Mouse (Mus musculus) hindbrain, embryonic 13.5 days (tissue): ENCODE results near the gene Men1. TPM values are rescaled to one million over a fixed set of nuclear protein-coding genes. Genes with fewer than 3 reads are reported as not detected.
A peak's percentile ranks its signal among the peaks of the same experiment; 100 is the strongest.

Source experiments
- ATAC-seq: fragments of 200-750 bp; cut with Nextera tagmentation; 2 replicates; pipeline ENCODE4 v1.8.0; 2017; ENCODE audit warnings: moderate TSS enrichment; ENCODE audit not compliant: low FRiP score
- H3K27ac ChIP-seq: fragments of 300-500 bp; sonication (generic); 2 replicates; pipeline ENCODE4 v1.5.1; 2015; ENCODE audit warnings: inconsistent platforms, mild to moderate bottlenecking, moderate library complexity
- H3K27me3 ChIP-seq: fragments of 300-500 bp; sonication (generic); 2 replicates; pipeline ENCODE4 v1.6.1; 2015; ENCODE audit warnings: mild to moderate bottlenecking, inconsistent platforms
- H3K36me3 ChIP-seq: fragments of 300-500 bp; sonication (generic); 2 replicates; pipeline ENCODE4 v1.6.1; 2015; ENCODE audit warnings: mild to moderate bottlenecking, inconsistent platforms
- H3K4me1 ChIP-seq: fragments of 300-500 bp; sonication (generic); replicated peaks from 2 replicates; pipeline ENCODE4 v1.6.1; 2015; ENCODE audit warnings: inconsistent platforms
- H3K4me2 ChIP-seq: fragments of 300-500 bp; sonication (generic); 2 replicates; pipeline ENCODE4 v1.6.1; 2015; ENCODE audit warnings: inconsistent platforms, mild to moderate bottlenecking, moderate library complexity
- H3K4me3 ChIP-seq: fragments of 300-500 bp; sonication (generic); 2 replicates; pipeline ENCODE4 v1.5.1; 2015; ENCODE audit warnings: mild to moderate bottlenecking, inconsistent platforms
- H3K9ac ChIP-seq: fragments of 300-500 bp; sonication (generic); 2 replicates; pipeline ENCODE4 v1.6.1; 2015; ENCODE audit warnings: mild to moderate bottlenecking, inconsistent platforms
- H3K9me3 ChIP-seq: fragments of 300-500 bp; sonication (generic); 2 replicates; pipeline ENCODE4 v1.6.1; 2016; ENCODE audit warnings: inconsistent platforms
- WGBS: fragments of 180-500 bp; shearing (Covaris S2); methylation state at CpG from one replicate; pipeline ENCODE4 v1.1.7; 2015; 5-methylcytosine and 5-hydroxymethylcytosine counted together
- polyA plus RNA-seq: library from polyadenylated mRNA; unstranded; fragments of >200 nt; fragmentation: Nextera tagmentation; extraction: Ambion mirVana; gene quantifications from 2 replicates; pipeline ENCODE4 v1.2.1, GENCODE M21; 2015

The Men1 gene
- polyA plus RNA-seq, 1 experiment from 2014 or later, result 73.8 TPM

DNA sequence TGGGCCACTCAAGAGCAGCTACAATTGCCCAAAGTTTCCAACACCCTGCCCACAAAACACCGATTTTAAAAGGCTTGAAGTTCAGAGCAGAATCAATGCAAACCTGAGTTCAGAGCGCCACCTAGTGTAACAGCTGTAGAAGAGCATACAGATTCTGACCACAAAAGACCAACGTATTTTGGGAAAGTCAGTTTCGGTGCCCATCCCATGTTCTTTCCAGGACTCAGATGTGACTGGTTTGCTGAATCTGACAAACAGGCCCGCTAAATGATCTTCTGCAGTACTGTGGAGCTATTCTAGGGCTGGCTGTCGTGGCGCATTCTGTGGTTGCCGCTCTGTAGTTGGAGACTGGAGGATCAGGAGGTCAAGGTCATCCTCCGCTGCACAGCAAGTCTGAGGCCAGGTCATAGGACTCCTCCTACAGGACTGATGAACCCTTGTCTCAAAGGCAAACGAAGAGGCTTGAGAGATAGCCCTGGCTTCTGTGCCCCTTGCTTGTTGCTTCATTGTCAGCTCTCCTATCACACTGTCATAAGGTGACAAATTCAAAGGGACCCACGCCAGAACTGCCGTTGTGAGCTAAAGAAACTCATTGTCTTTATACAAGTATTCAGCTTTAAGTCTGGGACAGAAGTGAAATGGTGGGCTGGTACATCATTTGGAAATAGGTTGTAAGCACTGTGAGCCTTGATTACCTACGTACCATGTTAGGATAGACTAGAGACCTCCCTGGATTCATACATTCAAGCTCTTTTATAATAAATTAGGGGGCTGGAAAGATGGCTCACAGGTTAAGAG lies 2.9 kb upstream of the Men1 start:
- 0 out of 2 replicates have a peak overlapping the region, but pooled peaks have one; percentile 19 for H3K9ac ChIP-seq
- no peak overlapping the region for H3K27ac ChIP-seq
- no peak overlapping the region; the same call in 1 of the 2 replicates for H3K4me3 ChIP-seq
- H3K9me3 ChIP-seq, result no peaks in the 10 kb centered on the region
- peak overlapping the region; percentile 30 for H3K4me2 ChIP-seq
- ATAC-seq, result no peak
- H3K27me3 ChIP-seq, result no peaks in the 10 kb centered on the region
- WGBS, result 22% methylated on average over 13 of the region's 13 CpGs
- peaks cover 3% of the 10 kb centered on the region for H3K36me3 ChIP-seq
- peaks cover 23% of the 10 kb centered on the region for H3K4me1 ChIP-seq

DNA sequence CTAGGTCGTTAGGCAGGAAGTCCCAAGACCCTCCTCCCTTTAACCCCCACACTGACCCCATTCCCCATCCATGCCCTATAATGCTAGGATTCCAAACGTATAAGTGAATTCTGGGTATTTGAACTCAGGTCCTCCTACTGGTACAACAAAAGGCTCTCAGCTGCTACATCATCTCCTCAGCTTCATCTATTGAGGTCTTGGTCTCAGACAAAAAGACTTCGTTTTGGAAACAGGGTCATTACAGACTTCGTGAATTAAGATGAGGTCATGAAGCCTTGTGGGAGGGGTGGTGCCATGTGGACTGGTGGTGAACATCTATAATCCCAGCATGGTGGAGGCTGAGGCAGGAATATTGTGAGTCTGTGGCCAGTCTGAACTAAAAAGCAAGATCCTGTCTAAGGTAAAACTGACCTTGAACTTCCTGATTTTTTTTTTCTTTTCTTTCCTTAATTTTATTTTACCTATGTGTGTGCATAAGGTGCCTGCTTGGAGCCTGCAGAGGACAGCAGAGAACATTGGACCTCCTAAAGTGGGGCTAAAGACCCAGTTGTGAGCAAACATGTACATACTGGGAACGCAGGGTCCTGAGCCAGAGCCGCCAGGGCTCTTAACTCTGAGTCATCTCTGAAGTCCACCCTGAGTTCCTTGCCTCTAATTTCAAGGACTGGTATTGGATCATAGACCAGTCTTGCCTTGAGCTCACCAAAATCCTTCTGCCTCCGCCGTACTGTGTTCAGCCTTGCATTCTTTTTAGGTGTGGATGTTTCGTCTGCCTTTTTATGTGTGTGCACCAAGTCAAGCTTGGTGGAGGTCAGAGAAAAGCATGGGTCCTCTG lies 801 bp upstream of the Men1 start:
- Histone ChIP-seq H3K27me3 (0 out of 2 replicates have a peak, but pooled peaks cover under 1% of the 10 kb centered on the region), H3K9me3 (no peaks in the 10 kb centered on the region), H3K36me3 (peaks cover 23% of the 10 kb centered on the region), H3K27ac (peak overlapping the region; percentile 72), H3K4me1 (peaks cover 31% of the 10 kb centered on the region), H3K4me2 (peak overlapping the region; percentile 97), H3K4me3 (peak overlapping the region; percentile 90), H3K9ac (no peak overlapping the region)
- 71% methylated on average over 9 of the region's 9 CpGs for WGBS
- ATAC-seq, result peak; percentile 3; the same call in 1 of the 2 replicates

DNA sequence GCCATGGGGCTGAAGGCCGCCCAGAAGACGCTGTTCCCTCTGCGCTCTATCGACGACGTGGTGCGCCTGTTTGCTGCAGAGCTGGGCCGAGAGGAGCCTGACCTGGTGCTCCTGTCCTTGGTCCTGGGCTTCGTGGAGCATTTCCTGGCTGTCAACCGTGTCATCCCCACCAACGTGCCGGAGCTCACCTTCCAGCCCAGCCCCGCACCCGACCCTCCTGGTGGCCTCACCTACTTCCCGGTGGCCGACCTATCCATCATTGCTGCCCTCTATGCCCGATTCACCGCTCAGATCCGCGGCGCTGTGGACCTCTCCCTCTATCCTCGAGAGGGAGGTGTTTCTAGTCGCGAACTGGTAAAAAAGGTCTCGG lies 664 bp downstream of the Men1 start:
- Histone ChIP-seq H3K9me3 (no peaks in the 10 kb centered on the region), H3K36me3 (peaks cover 38% of the 10 kb centered on the region), H3K27ac (peak overlapping the region; percentile 76), H3K4me2 (peak overlapping the region; percentile 97), H3K27me3 (peaks cover 13% of the 10 kb centered on the region; the same call in 1 of the 2 replicates), H3K9ac (peak overlapping the region; percentile 94), H3K4me1 (peaks cover 36% of the 10 kb centered on the region), H3K4me3 (peak overlapping the region; percentile 90)
- WGBS, result 0% methylated on average over 25 of the region's 25 CpGs
- ATAC-seq, result peak; percentile 3

DNA sequence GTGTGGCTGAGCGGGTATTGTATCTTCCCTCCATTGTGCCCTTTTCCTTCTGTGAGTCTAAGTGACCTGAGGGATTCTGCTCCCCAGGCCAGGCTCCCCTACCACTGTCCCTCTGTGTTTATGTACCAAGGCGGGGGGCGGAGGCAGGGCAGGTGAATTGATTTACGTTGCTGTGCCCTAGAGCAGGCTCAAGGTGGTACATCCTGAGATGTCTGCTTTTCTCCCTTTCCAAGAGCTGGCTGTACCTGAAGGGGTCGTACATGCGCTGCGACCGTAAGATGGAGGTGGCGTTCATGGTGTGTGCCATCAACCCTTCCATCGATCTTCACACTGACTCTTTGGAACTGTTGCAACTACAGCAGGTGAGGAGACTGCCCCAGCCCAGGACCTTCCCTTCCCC lies 2.1 kb downstream of the Men1 start:
- Histone ChIP-seq H3K36me3 (peaks cover 40% of the 10 kb centered on the region), H3K27me3 (peaks cover 13% of the 10 kb centered on the region; the same call in 1 of the 2 replicates), H3K27ac (no peak overlapping the region), H3K9me3 (no peaks in the 10 kb centered on the region), H3K4me2 (peak overlapping the region; percentile 97), H3K4me3 (peak overlapping the region; percentile 90), H3K4me1 (peaks cover 48% of the 10 kb centered on the region), H3K9ac (peak overlapping the region; percentile 94)
- ATAC-seq, result no peak
- 95% methylated on average over 10 of the region's 10 CpGs for WGBS

DNA sequence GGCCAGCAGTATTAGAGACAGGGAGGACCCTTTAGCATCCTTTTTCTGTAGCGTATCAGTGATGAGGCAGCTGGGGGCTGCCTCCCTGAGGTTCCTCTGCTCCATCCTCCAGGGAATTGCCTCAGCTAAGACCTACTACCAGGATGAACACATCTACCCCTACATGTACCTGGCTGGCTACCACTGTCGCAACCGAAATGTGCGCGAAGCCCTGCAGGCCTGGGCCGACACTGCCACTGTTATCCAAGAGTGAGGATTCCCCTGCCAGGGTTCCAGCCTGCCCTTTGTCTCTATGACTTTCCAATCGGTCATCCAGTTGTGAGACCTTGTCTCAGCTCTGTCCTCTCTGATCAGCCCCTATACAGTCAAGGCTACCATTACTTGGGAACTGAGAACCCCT lies 3.4 kb downstream of the Men1 start:
- no peak for ATAC-seq
- no peak overlapping the region for H3K4me3 ChIP-seq
- H3K9me3 ChIP-seq, result no peaks in the 10 kb centered on the region
- H3K9ac ChIP-seq, result no peak overlapping the region
- peaks cover 47% of the 10 kb centered on the region for H3K4me1 ChIP-seq
- peaks cover 49% of the 10 kb centered on the region for H3K36me3 ChIP-seq
- H3K27me3 ChIP-seq, result peaks cover 13% of the 10 kb centered on the region; the same call in 1 of the 2 replicates
- WGBS, result 97% methylated on average over 7 of the region's 7 CpGs
- no peak overlapping the region for H3K4me2 ChIP-seq
- no peak overlapping the region for H3K27ac ChIP-seq

DNA sequence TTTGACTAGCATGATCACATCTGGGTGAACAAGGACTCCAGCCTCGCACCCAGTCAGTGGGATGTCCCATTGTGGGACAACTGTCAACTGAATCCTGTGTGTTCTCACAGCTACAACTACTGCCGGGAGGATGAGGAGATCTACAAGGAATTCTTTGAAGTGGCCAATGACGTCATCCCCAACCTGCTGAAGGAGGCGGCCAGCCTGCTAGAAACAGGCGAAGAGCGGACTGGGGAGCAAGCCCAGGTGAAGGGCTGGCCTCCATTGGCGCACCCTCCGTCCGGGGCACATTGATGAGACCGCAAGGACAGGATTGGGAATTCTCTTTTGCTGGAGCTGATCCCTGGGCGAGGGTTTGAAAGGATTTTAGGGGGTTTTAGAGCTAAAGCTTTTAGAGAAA lies 3.9 kb downstream of the Men1 start:
- no peak overlapping the region for H3K9ac ChIP-seq
- H3K4me1 ChIP-seq, result peaks cover 47% of the 10 kb centered on the region
- H3K4me3 ChIP-seq, result no peak overlapping the region
- H3K4me2 ChIP-seq, result no peak overlapping the region
- no peak overlapping the region for H3K27ac ChIP-seq
- ATAC-seq, result no peak
- 92% methylated on average over 11 of the region's 11 CpGs for WGBS
- H3K9me3 ChIP-seq, result no peaks in the 10 kb centered on the region
- peaks cover 55% of the 10 kb centered on the region for H3K36me3 ChIP-seq
- peaks cover 13% of the 10 kb centered on the region; the same call in 1 of the 2 replicates for H3K27me3 ChIP-seq

GRCm38 (mm10) chr19:6339191-6339590 lies 4.4 kb downstream of the Men1 start:
- H3K27me3 ChIP-seq, result peaks cover 13% of the 10 kb centered on the region; the same call in 1 of the 2 replicates
- 98% methylated on average over 6 of the region's 6 CpGs for WGBS
- H3K4me1 ChIP-seq, result peaks cover 44% of the 10 kb centered on the region
- no peak overlapping the region for H3K4me3 ChIP-seq
- H3K36me3 ChIP-seq, result peaks cover 59% of the 10 kb centered on the region
- H3K4me2 ChIP-seq, result no peak overlapping the region
- no peak for ATAC-seq
- no peak overlapping the region for H3K27ac ChIP-seq
- H3K9ac ChIP-seq, result no peak overlapping the region
- H3K9me3 ChIP-seq, result no peaks in the 10 kb centered on the region

DNA sequence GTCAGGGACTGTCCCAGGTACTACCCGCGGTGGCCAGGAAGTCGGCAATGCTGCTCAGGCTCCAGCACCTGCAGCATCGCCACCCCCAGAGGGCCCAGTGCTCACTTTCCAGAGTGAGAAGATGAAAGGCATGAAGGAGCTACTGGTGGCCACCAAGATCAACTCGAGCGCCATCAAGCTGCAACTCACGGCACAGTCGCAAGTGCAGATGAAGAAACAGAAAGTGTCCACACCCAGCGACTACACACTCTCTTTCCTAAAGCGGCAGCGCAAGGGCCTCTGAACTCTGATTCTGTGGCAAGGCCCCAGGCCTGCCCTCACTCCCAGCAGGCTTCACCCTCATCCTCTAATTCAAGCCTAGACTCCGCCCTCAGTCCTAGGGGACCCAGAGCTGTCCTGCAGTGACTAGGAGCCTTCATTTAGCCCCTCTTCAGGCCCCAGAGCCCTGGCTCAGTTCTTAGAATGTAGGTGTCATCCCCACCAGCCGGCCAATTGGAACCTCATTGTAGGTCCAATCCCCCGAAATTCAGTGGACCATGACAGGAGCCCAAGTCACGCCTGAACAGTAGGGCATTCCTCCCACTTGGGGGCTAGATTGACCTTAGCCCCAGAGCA lies 5.2 kb downstream of the Men1 start:
- Histone ChIP-seq H3K27ac (no peak overlapping the region), H3K4me3 (0 out of 2 replicates have a peak overlapping the region, but pooled peaks have one; percentile 54), H3K4me2 (peak overlapping the region; percentile 78), H3K27me3 (peaks cover 13% of the 10 kb centered on the region; the same call in 1 of the 2 replicates), H3K4me1 (peaks cover 40% of the 10 kb centered on the region), H3K9ac (no peak overlapping the region), H3K36me3 (peaks cover 67% of the 10 kb centered on the region), H3K9me3 (no peaks in the 10 kb centered on the region)
- no peak for ATAC-seq
- WGBS, result 73% methylated on average over 15 of the region's 15 CpGs

GRCm38 (mm10) chr19:6340524-6341452 lies 6.0 kb downstream of the Men1 start, which contains the start of gene Map4k2:
Gene Map4k2 (plus strand): TSS chr19:6341135.
- H3K9ac ChIP-seq, result peak within 1 kb of the TSS; percentile 79
- no peaks in the 10 kb centered on the region for H3K9me3 ChIP-seq
- 9% methylated on average over 56 of the region's 72 CpGs for WGBS
- peaks cover 13% of the 10 kb centered on the region; the same call in 1 of the 2 replicates for H3K27me3 ChIP-seq
- peak within 1 kb of the TSS; percentile 54 for H3K4me3 ChIP-seq
- H3K27ac ChIP-seq, result peak within 1 kb of the TSS; percentile 30; the same call in 1 of the 2 replicates
- peak within 1 kb of the TSS; percentile 78 for H3K4me2 ChIP-seq
- peak; percentile 28 for ATAC-seq
- H3K36me3 ChIP-seq, result peaks cover 75% of the 10 kb centered on the region
- H3K4me1 ChIP-seq, result peaks cover 38% of the 10 kb centered on the region

DNA sequence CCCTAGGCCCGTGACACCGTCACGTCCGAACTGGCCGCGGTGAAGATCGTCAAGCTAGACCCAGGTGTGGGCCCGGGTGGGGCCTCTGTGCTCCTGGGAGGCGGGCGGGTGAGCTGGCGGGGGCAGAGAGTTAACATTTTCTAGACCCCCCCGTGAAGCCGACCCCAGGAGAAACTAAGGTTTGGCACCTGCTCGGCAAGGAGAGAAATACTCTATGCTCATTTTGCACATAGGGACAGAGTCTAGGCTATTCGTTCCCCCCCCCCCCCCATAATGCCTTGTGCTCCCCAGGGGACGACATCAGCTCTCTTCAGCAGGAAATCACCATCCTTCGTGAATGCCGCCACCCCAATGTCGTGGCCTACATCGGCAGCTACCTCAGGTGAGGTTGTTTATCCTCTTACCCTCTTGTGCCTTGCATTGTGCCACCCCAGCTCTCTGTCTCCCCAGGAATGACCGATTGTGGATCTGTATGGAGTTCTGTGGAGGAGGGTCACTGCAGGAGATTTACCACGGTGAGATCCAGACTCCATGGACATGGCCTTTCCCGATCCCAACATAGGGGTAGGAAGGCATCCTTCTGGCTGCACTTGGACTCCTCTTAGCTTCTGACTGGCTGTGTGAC lies 6.8 kb downstream of the Men1 start:
- ATAC-seq, result peak; percentile 21
- H3K4me3 ChIP-seq, result peak overlapping the region; percentile 54
- H3K27me3 ChIP-seq, result peaks cover 13% of the 10 kb centered on the region; the same call in 1 of the 2 replicates
- peak overlapping the region; percentile 78 for H3K4me2 ChIP-seq
- 9% methylated on average over 23 of the region's 23 CpGs for WGBS
- H3K36me3 ChIP-seq, result peaks cover 83% of the 10 kb centered on the region
- H3K9me3 ChIP-seq, result no peaks in the 10 kb centered on the region
- peak overlapping the region; percentile 79 for H3K9ac ChIP-seq
- H3K4me1 ChIP-seq, result peaks cover 30% of the 10 kb centered on the region
- H3K27ac ChIP-seq, result peak overlapping the region; percentile 30; the same call in 1 of the 2 replicates
